Mouse (Mus musculus) G1E-ER4 (cell line): ENCODE results near the gene Hmox1. TPM values are rescaled to one million over a fixed set of nuclear protein-coding genes. Genes with fewer than 3 reads are reported as not detected.

Source experiments
- GATA1 ChIP-seq: IDR thresholded peaks from one replicate; pipeline ENCODE4 v1.8.0; 2012; ENCODE audit warnings: low read length, inconsistent platforms
- polyA plus RNA-seq: library from polyadenylated mRNA; stranded (reverse); fragments of >175 nt; gene quantifications from 2 replicates; pipeline ENCODE4 v1.2.3, GENCODE M21; 2012

The Hmox1 gene
- 9.0 and 10.0 TPM in 2 replicates for polyA plus RNA-seq

- TF ChIP-seq GATA1, result no peak
These were observed at the start of gene Hmox1 for GRCm38 (mm10) chr8:75093399-75094156. Gene Hmox1, plus strand, starts transcription at chr8:75093621.

GRCm38 (mm10) chr8:75046303-75046702, 47.1 kb upstream of the Hmox1 start:
- no peak for TF ChIP-seq GATA1

- TF ChIP-seq GATA1, result no peak
These were observed 45.6 kb upstream of the Hmox1 start for GRCm38 (mm10) chr8:75047784-75048183.

DNA sequence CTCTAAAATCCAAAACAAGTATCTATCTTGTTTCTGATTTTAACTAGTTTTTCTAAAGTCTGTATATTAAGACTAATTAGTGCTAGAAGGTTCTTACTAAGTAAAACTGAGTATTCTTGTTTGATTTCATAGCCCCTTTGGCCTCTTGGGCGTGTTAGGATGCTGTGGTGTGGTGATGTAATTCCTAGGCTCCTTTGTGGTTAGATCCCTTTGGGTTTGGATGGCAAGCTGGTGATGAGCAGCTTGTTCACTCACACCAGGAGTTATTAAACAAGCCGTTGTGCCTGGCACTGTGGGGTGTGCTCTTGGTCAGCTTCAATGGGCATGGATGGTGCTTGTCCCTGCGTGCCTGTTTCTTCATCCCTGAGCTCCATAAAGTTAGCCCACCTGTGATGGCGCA, 40.1 kb upstream of the Hmox1 start:
- no peak for TF ChIP-seq GATA1

- TF ChIP-seq GATA1, result no peak
These were observed 37.7 kb upstream of the Hmox1 start for GRCm38 (mm10) chr8:75055673-75056072.

- TF ChIP-seq GATA1, result no peak
These were observed 33.4 kb upstream of the Hmox1 start for GRCm38 (mm10) chr8:75060022-75060421.

DNA sequence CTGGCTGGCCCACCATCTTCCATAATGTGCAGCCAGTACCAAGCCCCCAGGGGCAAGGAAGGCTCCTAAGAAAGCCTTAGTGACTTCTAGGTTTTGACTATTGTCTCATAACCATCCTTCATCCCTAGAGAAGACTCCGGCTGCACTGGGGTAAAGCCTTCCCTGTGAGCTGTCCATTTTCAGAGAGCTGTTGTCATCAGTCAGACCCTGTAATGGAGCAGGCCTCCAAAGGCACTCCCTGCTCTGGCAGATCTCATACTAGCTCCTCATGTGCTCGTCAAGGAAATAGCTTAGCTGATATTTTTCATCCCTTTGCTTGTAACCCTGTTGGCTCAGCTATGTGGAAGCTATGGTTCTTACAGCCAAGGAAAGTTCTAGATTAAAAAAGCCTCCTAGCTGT, 32.6 kb upstream of the Hmox1 start:
- TF ChIP-seq GATA1, result no peak

DNA sequence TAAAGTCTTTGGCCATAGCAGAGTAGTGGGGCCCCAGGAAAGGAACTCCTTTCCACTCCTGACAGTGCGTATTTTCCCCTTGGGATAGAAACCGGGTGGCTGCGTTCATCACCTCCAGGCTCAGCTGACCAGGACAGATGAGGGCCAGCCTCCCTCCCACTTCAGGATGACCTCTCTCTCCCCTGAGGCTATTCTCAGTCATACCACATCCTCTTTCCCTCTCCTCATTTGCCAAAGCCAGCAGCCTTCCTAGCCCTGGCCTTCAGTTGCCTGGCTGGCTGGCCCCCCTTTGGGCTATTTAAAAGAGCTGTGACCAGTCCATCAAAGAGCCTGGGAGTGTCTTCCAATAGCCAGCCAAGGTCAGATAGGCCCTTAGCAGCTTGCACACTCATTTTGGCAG, 30.1 kb upstream of the Hmox1 start:
- no peak for TF ChIP-seq GATA1

- TF ChIP-seq GATA1, result no peak
These were observed 28.6 kb upstream of the Hmox1 start for GRCm38 (mm10) chr8:75064790-75065189.

GRCm38 (mm10) chr8:75067287-75067686, 26.1 kb upstream of the Hmox1 start:
- no peak for TF ChIP-seq GATA1

DNA sequence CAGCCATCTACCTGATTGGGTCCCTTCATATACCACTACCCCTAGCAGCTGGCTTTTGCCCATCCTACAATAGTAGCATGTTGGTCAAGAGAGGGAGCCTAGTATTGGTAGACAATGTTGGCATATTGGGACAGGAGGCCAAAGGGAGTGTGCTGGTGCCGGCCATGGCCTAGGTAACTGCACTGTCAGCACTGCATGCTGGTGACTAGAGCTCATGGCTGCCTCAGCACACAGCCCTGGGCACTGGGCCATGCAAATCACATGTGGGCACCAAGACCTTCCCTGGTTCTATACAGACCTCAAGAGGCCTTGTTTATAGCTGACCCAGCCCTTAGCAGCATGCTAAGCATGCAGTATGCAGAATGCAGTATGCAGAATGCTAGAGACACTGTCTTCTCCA, 23.1 kb upstream of the Hmox1 start:
- TF ChIP-seq GATA1, result no peak

GRCm38 (mm10) chr8:75071627-75072346, 21.6 kb upstream of the Hmox1 start:
- no peak for TF ChIP-seq GATA1

- no peak for TF ChIP-seq GATA1
These were observed 18.5 kb upstream of the Hmox1 start for GRCm38 (mm10) chr8:75074876-75075275.

GRCm38 (mm10) chr8:75078215-75078614, 15.2 kb upstream of the Hmox1 start:
- no peak for TF ChIP-seq GATA1

GRCm38 (mm10) chr8:75078851-75079250, 14.6 kb upstream of the Hmox1 start:
- no peak for TF ChIP-seq GATA1

GRCm38 (mm10) chr8:75081364-75082040, 11.9 kb upstream of the Hmox1 start:
- TF ChIP-seq GATA1, result no peak
